Mouse (Mus musculus) liver, adult 2 months (tissue): ENCODE measurements around the gene Actn1. TPM values are rescaled to one million over a fixed set of nuclear protein-coding genes. Genes with fewer than 3 reads are reported as not detected.

Experiments
- DNase-seq: peaks from one replicate; pipeline ENCODE4 v3.0.0-alpha.2; 2011; ENCODE audit warnings: low read depth, low spot score; ENCODE audit errors: extremely low read depth
- H3K27ac ChIP-seq: fragments of 200-500 bp; replicated peaks from 2 replicates; pipeline ENCODE4 v1.5.1; 2012; ENCODE audit warnings: low read depth, mild to moderate bottlenecking, control low read depth, inconsistent platforms, low read length; ENCODE audit not compliant: insufficient read depth
- H3K27me3 ChIP-seq: fragments of 200-500 bp; 2 replicates; pipeline ENCODE4 v1.6.1; 2012; ENCODE audit warnings: mild to moderate bottlenecking, moderate library complexity, low read length, inconsistent platforms; ENCODE audit not compliant: control insufficient read depth, insufficient read depth
- H3K36me3 ChIP-seq: fragments of 200-500 bp; 2 replicates; pipeline ENCODE4 v1.6.1; 2012; ENCODE audit warnings: low read length, inconsistent platforms; ENCODE audit not compliant: control insufficient read depth, insufficient read depth
- H3K4me1 ChIP-seq: fragments of 200-500 bp; 2 replicates; pipeline ENCODE4 v1.6.1; 2011; ENCODE audit warnings: low read length; ENCODE audit not compliant: control insufficient read depth, insufficient read depth
- H3K4me3 ChIP-seq: fragments of 200-500 bp; 2 replicates; pipeline ENCODE4 v1.5.1; 2011; ENCODE audit warnings: low read depth, mild to moderate bottlenecking, control low read depth, low read length, moderate library complexity; ENCODE audit not compliant: insufficient read depth
- H3K79me2 ChIP-seq: fragments of 200-500 bp; 2 replicates; pipeline ENCODE4 v1.6.1; 2012; ENCODE audit warnings: inconsistent platforms, mild to moderate bottlenecking, low read length, moderate library complexity; ENCODE audit not compliant: control insufficient read depth, insufficient read depth
- H3K9ac ChIP-seq: fragments of 200-500 bp; 2 replicates; pipeline ENCODE4 v1.6.1; 2012; ENCODE audit warnings: low read depth, mild to moderate bottlenecking, control low read depth, inconsistent platforms, low read length
- CTCF ChIP-seq: fragments of 200-500 bp; IDR thresholded peaks from 2 replicates; pipeline ENCODE4 v1.5.1; 2011; ENCODE audit warnings: low read depth, low read length, control low read depth
- POLR2A ChIP-seq: fragments of 200-500 bp; IDR thresholded peaks from 2 replicates; pipeline ENCODE4 v1.6.1; 2011; ENCODE audit warnings: low read length, control low read depth; ENCODE audit not compliant: insufficient read depth; ENCODE audit errors: extremely low read depth
- WGBS: fragments of 180-500 bp; shearing (Covaris S2); methylation state at CpG from one replicate; pipeline ENCODE4 v1.1.7; 2018; 5-methylcytosine and 5-hydroxymethylcytosine counted together
- polyA plus RNA-seq: library from polyadenylated mRNA; depleted of rRNA; stranded (reverse); fragments of >200 nt; gene quantifications from 2 replicates; pipeline ENCODE4 v1.2.3, GENCODE M21; 2012
- total RNA-seq: library from RNA; depleted of rRNA; stranded (reverse); fragments of >200 nt; gene quantifications from 2 replicates; pipeline ENCODE4 v1.2.3, GENCODE M21; 2014

The Actn1 gene
- total and polyA plus RNA-seq, 2 experiments: 15.4 to 17.6 TPM

DNA sequence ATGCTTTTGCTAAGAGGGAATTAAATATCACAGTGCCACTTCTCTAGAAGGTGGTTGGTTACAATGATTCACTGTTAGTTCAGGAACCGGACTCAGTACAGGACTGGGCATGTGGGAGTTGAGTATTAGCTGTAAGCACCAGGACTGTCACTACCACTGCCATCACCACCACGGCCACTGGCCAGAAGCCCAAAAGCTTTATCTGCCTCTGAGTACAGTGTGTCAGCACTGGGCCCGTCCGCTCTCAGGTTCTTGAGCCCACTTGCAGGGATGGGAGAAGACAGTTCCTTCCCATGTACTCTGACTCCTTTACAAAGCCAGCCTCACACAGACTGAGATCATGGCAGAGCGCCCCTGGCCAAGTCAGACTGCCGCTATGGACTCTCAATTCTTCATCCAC is 16.0 kb downstream of the Actn1 start:
- TF ChIP-seq CTCF (no peak), POLR2A (no peak)
- DNase-seq: no peak
- Histone ChIP-seq H3K79me2 (peaks cover 61% of the 10 kb centered on the region), H3K36me3 (no peaks in the 10 kb centered on the region), H3K9ac (no peak overlapping the region), H3K27ac (no peak overlapping the region), H3K27me3 (no peaks in the 10 kb centered on the region), H3K4me3 (no peak overlapping the region), H3K4me1 (peaks cover 12% of the 10 kb centered on the region)
- WGBS: 93% methylated on average over 6 of the region's 6 CpGs

GRCm38 (mm10) chr12:80243335-80243734 is 16.8 kb downstream of the Actn1 start:
- no peaks in the 10 kb centered on the region for H3K36me3 ChIP-seq
- no peak overlapping the region for H3K4me3 ChIP-seq
- no peak overlapping the region for H3K27ac ChIP-seq
- 74% methylated on average over 4 of the region's 4 CpGs for WGBS
- peaks cover 7% of the 10 kb centered on the region for H3K4me1 ChIP-seq
- TF ChIP-seq POLR2A: no peak
- TF ChIP-seq CTCF: no peak
- no peak overlapping the region for H3K9ac ChIP-seq
- no peaks in the 10 kb centered on the region for H3K27me3 ChIP-seq
- no peak for DNase-seq
- H3K79me2 ChIP-seq: peaks cover 61% of the 10 kb centered on the region

DNA sequence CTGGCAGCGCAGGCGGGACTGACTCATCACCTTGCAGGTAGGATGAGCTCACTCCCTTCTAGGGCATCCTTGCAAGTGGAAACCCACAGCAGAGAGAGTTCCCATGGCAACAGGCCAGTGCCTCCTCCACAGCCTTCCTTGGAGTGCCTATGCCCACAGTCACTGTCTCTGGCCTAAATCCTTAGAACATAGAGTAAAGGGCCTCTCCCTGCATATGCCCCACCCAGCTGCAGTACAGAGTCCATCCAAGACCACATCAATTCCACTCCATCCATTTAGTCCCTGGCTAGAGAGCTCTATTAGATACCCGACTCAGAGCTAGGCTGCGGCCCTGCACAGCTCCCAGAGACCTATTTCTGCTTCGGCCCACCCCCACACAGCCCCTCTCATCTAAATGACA is 20.7 kb downstream of the Actn1 start:
- Histone ChIP-seq H3K27ac (no peak overlapping the region), H3K4me1 (no peaks in the 10 kb centered on the region; the same call in 1 of the 2 replicates), H3K27me3 (no peaks in the 10 kb centered on the region), H3K4me3 (no peak overlapping the region), H3K79me2 (peaks cover 55% of the 10 kb centered on the region), H3K36me3 (no peaks in the 10 kb centered on the region), H3K9ac (no peak overlapping the region)
- no peak for DNase-seq
- WGBS: 97% methylated on average over 5 of the region's 5 CpGs
- TF ChIP-seq CTCF (no peak), POLR2A (no peak)

- H3K27ac ChIP-seq: no peak overlapping the region
- WGBS: 63% methylated on average over 3 of the region's 3 CpGs
- no peaks in the 10 kb centered on the region for H3K36me3 ChIP-seq
- H3K4me1 ChIP-seq: no peaks in the 10 kb centered on the region; the same call in 1 of the 2 replicates
- peaks cover 46% of the 10 kb centered on the region for H3K79me2 ChIP-seq
- H3K9ac ChIP-seq: no peak overlapping the region
- TF ChIP-seq CTCF (no peak), POLR2A (no peak)
- H3K27me3 ChIP-seq: no peaks in the 10 kb centered on the region
- no peak overlapping the region for H3K4me3 ChIP-seq
- no peak for DNase-seq
Observed at GRCm38 (mm10) chr12:80238523-80238922, 21.6 kb downstream of the Actn1 start.

DNA sequence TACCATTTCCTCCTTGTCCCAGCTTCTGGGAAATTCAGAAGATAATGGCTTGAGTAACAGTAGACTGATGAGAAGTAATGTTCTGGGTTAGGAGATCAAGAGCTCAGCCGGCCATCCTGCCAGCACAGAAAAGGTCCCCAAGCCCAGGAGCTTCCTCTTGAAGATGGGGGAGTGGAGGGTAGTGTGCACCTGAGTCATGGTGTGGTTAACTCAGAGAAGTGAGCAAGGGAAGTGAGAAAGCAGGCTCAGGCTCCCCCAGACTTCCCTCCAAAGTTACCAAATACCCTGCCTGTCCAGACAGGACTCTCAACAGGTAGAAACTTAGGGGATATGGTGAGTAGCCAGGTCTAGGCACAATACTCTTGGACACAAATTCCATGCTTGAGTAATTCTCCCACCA is 24.9 kb downstream of the Actn1 start:
- DNase-seq: no peak
- no peaks in the 10 kb centered on the region for H3K27me3 ChIP-seq
- H3K4me3 ChIP-seq: no peak overlapping the region
- peaks cover 18% of the 10 kb centered on the region for H3K4me1 ChIP-seq
- no peaks in the 10 kb centered on the region for H3K36me3 ChIP-seq
- H3K9ac ChIP-seq: no peak overlapping the region
- no peak overlapping the region for H3K27ac ChIP-seq
- peaks cover 27% of the 10 kb centered on the region for H3K79me2 ChIP-seq
- TF ChIP-seq POLR2A (no peak), CTCF (no peak)
- 91% methylated on average over 1 of the region's 1 CpGs for WGBS

GRCm38 (mm10) chr12:80234226-80234625 is 25.9 kb downstream of the Actn1 start:
- Histone ChIP-seq H3K9ac (no peak overlapping the region), H3K79me2 (peaks cover 21% of the 10 kb centered on the region), H3K4me1 (peaks cover 22% of the 10 kb centered on the region), H3K4me3 (no peak overlapping the region), H3K27ac (no peak overlapping the region), H3K27me3 (no peaks in the 10 kb centered on the region), H3K36me3 (no peaks in the 10 kb centered on the region)
- TF ChIP-seq CTCF: no peak
- no peak for TF ChIP-seq POLR2A
- 97% methylated on average over 3 of the region's 3 CpGs for WGBS
- DNase-seq: no peak
